Comparison of ENCODE assay signal across 8 mouse cellular contexts in the genomic region with DNA sequence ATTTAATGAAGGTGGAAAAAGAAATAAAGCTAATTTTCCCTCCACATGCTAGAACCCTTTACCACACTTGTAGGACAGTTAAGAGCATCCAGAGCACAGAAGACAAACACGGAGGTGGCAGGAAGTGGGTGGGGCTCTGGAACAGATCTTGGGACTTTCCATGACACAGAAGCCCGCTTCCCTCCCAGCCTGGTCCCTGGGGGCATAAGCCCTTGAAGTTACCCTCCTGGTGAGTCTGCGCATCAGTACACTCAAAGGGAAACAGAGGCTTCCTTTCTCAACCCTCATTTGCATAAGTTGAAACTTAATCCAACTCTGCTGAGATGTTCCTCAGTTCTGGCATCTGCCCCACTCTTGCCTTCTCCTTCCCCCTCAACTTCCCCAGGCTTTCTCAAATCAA.
DNase-seq lines count a peak whose midpoint lies in the region; ATAC-seq and TF ChIP-seq lines count a peak whose summit lies in the region.

No protein-coding gene starts in this region.

- no peak overlapping the region for H3K9ac ChIP-seq in forebrain, embryonic 14.5 days (ENCODE audit: low read length)
- H3K9ac ChIP-seq in forebrain, embryonic 15.5 days (replicated peaks), result no peak overlapping the region
- H3K9ac ChIP-seq in ES-Bruce4 (ENCODE audit: low read depth, poor library complexity, severe bottlenecking), result no peak overlapping the region
- H3K9ac ChIP-seq in embryonic facial prominence, embryonic 11.5 days (replicated peaks; ENCODE audit: low read length), result no peak overlapping the region

- no peak overlapping the region for H3K4me3 ChIP-seq in forebrain, embryonic 14.5 days (ENCODE audit: low read depth, low read length)
- no peak overlapping the region for H3K4me3 ChIP-seq in forebrain, embryonic 15.5 days
- H3K4me3 ChIP-seq in ES-Bruce4 (ENCODE audit: low read depth, low read length), result no peak overlapping the region
- no peak overlapping the region for H3K4me3 ChIP-seq in embryonic facial prominence, embryonic 11.5 days (ENCODE audit: low read depth, low read length)

- TF ChIP-seq CTCF in ES-Bruce4 (IDR thresholded peaks at IDR 0.05; ENCODE audit: low read depth, low read length), result no peak

- H3K36me3 ChIP-seq in forebrain, embryonic 14.5 days (ENCODE audit: control insufficient read depth, insufficient read depth, low read length), result no peaks in the 10 kb centered on the region
- H3K36me3 ChIP-seq in forebrain, embryonic 15.5 days, result no peaks in the 10 kb centered on the region
- H3K36me3 ChIP-seq in ES-Bruce4 (ENCODE audit: control insufficient read depth, insufficient read depth, low read length, poor library complexity, severe bottlenecking), result no peaks in the 10 kb centered on the region
- H3K36me3 ChIP-seq in embryonic facial prominence, embryonic 11.5 days (replicated peaks; ENCODE audit: control insufficient read depth, insufficient read depth, low read depth, low read length), result no peaks in the 10 kb centered on the region

- 6% methylated on average over 3 of the region's 3 CpGs for WGBS in forebrain, embryonic 14.5 days
- WGBS in forebrain, embryonic 15.5 days, result 11% methylated on average over 3 of the region's 3 CpGs
- WGBS in embryonic facial prominence, embryonic 11.5 days, result 9% methylated on average over 3 of the region's 3 CpGs

- no peaks in the 10 kb centered on the region for H3K27me3 ChIP-seq in forebrain, embryonic 14.5 days (replicated peaks; ENCODE audit: control insufficient read depth, insufficient read depth, low read length)
- H3K27me3 ChIP-seq in forebrain, embryonic 15.5 days, result no peaks in the 10 kb centered on the region
- no peaks in the 10 kb centered on the region; the same call in 1 of the 2 replicates for H3K27me3 ChIP-seq in ES-Bruce4 (ENCODE audit: control insufficient read depth, insufficient read depth, low read length, poor library complexity, severe bottlenecking)
- H3K27me3 ChIP-seq in embryonic facial prominence, embryonic 11.5 days (ENCODE audit: control insufficient read depth, insufficient read depth, low read length), result no peaks in the 10 kb centered on the region

- no peaks in the 10 kb centered on the region for H3K9me3 ChIP-seq in forebrain, embryonic 14.5 days (replicated peaks; ENCODE audit: control insufficient read depth, low read length)
- no peaks in the 10 kb centered on the region for H3K9me3 ChIP-seq in forebrain, embryonic 15.5 days
- H3K9me3 ChIP-seq in ES-Bruce4 (replicated peaks; ENCODE audit: control insufficient read depth, insufficient read depth, low read length, poor library complexity, severe bottlenecking), result no peaks in the 10 kb centered on the region
- no peaks in the 10 kb centered on the region for H3K9me3 ChIP-seq in embryonic facial prominence, embryonic 11.5 days (replicated peaks; ENCODE audit: control insufficient read depth, low read length)

- no peak overlapping the region for H3K27ac ChIP-seq in forebrain, embryonic 14.5 days (ENCODE audit: low read depth, low read length)
- H3K27ac ChIP-seq in forebrain, embryonic 15.5 days (replicated peaks), result no peak overlapping the region
- no peak overlapping the region for H3K27ac ChIP-seq in ES-Bruce4 (ENCODE audit: insufficient read depth, low read length)
- no peak overlapping the region for H3K27ac ChIP-seq in embryonic facial prominence, embryonic 11.5 days (replicated peaks; ENCODE audit: low read depth, low read length)

- H3K4me1 ChIP-seq in forebrain, embryonic 14.5 days (ENCODE audit: control insufficient read depth, insufficient read depth, low read length), result no peaks in the 10 kb centered on the region
- H3K4me1 ChIP-seq in forebrain, embryonic 15.5 days, result peaks cover 6% of the 10 kb centered on the region; the same call in 1 of the 2 replicates
- peaks cover 4% of the 10 kb centered on the region for H3K4me1 ChIP-seq in ES-Bruce4 (ENCODE audit: control insufficient read depth, insufficient read depth, low read length)
- H3K4me1 ChIP-seq in embryonic facial prominence, embryonic 11.5 days (ENCODE audit: control insufficient read depth, insufficient read depth, low read length), result no peaks in the 10 kb centered on the region; the same call in 1 of the 2 replicates

- peak; percentile 75 for TF ChIP-seq EP300 in ES-Bruce4 (IDR thresholded peaks at IDR 0.05; ENCODE audit: insufficient read depth, low read depth, low read length)

- no peak overlapping the region for H3K4me2 ChIP-seq in forebrain, embryonic 14.5 days (ENCODE audit: low read length)
- no peak overlapping the region for H3K4me2 ChIP-seq in forebrain, embryonic 15.5 days (replicated peaks)
- H3K4me2 ChIP-seq in embryonic facial prominence, embryonic 11.5 days (ENCODE audit: low read depth, low read length), result no peak overlapping the region

- no peak for TF ChIP-seq POLR2A in ES-Bruce4 (IDR thresholded peaks at IDR 0.05; ENCODE audit: insufficient read depth, low read length)

- peak; percentile 32 for DNase-seq in forebrain, embryonic 14.5 days (ENCODE audit: low spot score)
- peak; percentile 63 for DNase-seq in embryonic facial prominence, embryonic 11.5 days (ENCODE audit: low spot score)
- DNase-seq in heart, postnatal 4 days, result peak; percentile 67
- DNase-seq in lung, postnatal 14 days, result peak; percentile 44
- DNase-seq in urinary bladder, adult 2 months (ENCODE audit: low spot score), result no peak
- no peak for DNase-seq in right cerebral cortex, postnatal 10 days (ENCODE audit: low spot score in 2 of 2)

- no peak for ATAC-seq in forebrain, embryonic 14.5 days
- ATAC-seq in forebrain, embryonic 15.5 days (replicated peaks), result no peak
- ATAC-seq in embryonic facial prominence, embryonic 11.5 days (replicated peaks; ENCODE audit: insufficient number of reproducible peaks, low FRiP score, low TSS enrichment, low read depth), result 0 out of 2 replicates have a peak, but pooled peaks have one; percentile 44

Comparison
In these comparisons a context has a peak if more than half of its experiments do, and no peak if none do; other contexts are left out.
1. DNase-seq: peak in forebrain, embryonic 14.5 days (single experiment), embryonic facial prominence, embryonic 11.5 days (single experiment), heart, postnatal 4 days (single experiment) and lung, postnatal 14 days (single experiment); none in urinary bladder, adult 2 months (single experiment) and right cerebral cortex, postnatal 10 days (0 of 2).